Mouse (Mus musculus): ENCODE data around the gene Tmem168. TPM values are rescaled to one million over a fixed set of nuclear protein-coding genes. Genes with fewer than 3 reads are reported as not detected.

Tmem168 gene
- total RNA-seq, 1 experiment = 29.9 TPM

GRCm38 (mm10) chr6:13617110-13617509 is 9.2 kb upstream of the Tmem168 start:
- no peak overlapping the region for H3K27ac ChIP-seq (ENCODE audit: insufficient read depth, low read depth, low read length, poor library complexity, severe bottlenecking)
- in situ Hi-C loops (cut with MboI; ENCODE audit: low sequenced_read_pairs in 2 of 2, unreplicated experiment in 2 of 2) = no loop called here
- H3K36me3 ChIP-seq (ENCODE audit: control insufficient read depth, insufficient read depth, low read length, poor library complexity, severe bottlenecking) = no peaks in the 10 kb centered on the region
- DNase-seq (ENCODE audit: low read depth, low spot score) = no peak
- peaks cover 0 to 2% of the 10 kb centered on the region in 2 experiments; a peak in 1 of 4 replicates for H3K4me1 ChIP-seq (ENCODE audit: control insufficient read depth in 2 of 2, insufficient read depth in 2 of 2, low read length in 2 of 2, poor library complexity in 1 of 2)
- H3K9me3 ChIP-seq (ENCODE audit: control insufficient read depth, insufficient read depth, low read depth, low read length) = no peaks in the 10 kb centered on the region
- no peak overlapping the region for H3K4me3 ChIP-seq (ENCODE audit: insufficient read depth in 1 of 2, low read depth in 1 of 2, low read length in 2 of 2, poor library complexity in 1 of 2, severe bottlenecking in 1 of 2)
- no peak overlapping the region for H3K9ac ChIP-seq (ENCODE audit: insufficient read depth, low read depth, low read length, poor library complexity, severe bottlenecking)
- TF ChIP-seq ZC3H11A (IDR thresholded peaks at IDR 0.05; ENCODE audit: borderline replicate concordance, low read depth, low read length) = no peak
- TF ChIP-seq ZNF384 (IDR thresholded peaks at IDR 0.05; ENCODE audit: low read depth, low read length) = no peak
- no peak for TF ChIP-seq HCFC1 (IDR thresholded peaks at IDR 0.05; ENCODE audit: borderline replicate concordance, insufficient read depth, low read length)
- no peak for TF ChIP-seq MAFK (IDR thresholded peaks at IDR 0.05; ENCODE audit: insufficient read depth, low read depth, low read length)
- TF ChIP-seq CHD2 (IDR thresholded peaks at IDR 0.05; ENCODE audit: low read depth, low read length) = no peak

DNA sequence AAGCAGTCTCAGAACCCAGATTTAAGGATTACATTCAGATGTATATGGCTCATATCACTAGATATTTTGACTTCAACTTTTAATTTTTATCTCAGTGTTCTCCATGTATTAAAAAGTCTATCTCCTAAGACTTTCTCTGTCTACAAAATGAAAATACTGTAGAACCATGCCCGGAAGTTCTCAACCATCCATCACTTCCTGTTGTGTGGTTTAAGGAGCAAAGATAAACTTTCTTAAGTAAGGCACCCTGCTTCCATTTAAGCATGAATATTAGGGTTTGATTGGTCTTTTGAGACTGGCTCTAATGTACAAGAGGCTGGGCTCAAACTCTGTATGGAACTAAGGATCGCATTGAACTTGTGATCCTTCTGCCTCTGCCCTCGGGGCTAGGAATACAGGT is 6.7 kb upstream of the Tmem168 start:
- Histone ChIP-seq H3K4me1 (ENCODE audit: control insufficient read depth in 2 of 2, insufficient read depth in 2 of 2, low read length in 2 of 2, poor library complexity in 1 of 2) (peaks cover 0 to 2% of the 10 kb centered on the region in 2 experiments; a peak in 1 of 4 replicates), H3K36me3 (ENCODE audit: control insufficient read depth, insufficient read depth, low read length, poor library complexity, severe bottlenecking) (no peaks in the 10 kb centered on the region), H3K9ac (ENCODE audit: insufficient read depth, low read depth, low read length, poor library complexity, severe bottlenecking) (no peak overlapping the region), H3K27ac (ENCODE audit: insufficient read depth, low read depth, low read length, poor library complexity, severe bottlenecking) (no peak overlapping the region), H3K4me3 (ENCODE audit: insufficient read depth in 1 of 2, low read depth in 1 of 2, low read length in 2 of 2, poor library complexity in 1 of 2, severe bottlenecking in 1 of 2) (no peak overlapping the region), H3K9me3 (ENCODE audit: control insufficient read depth, insufficient read depth, low read depth, low read length) (no peaks in the 10 kb centered on the region)
- TF ChIP-seq MAFK (IDR thresholded peaks at IDR 0.05; ENCODE audit: insufficient read depth, low read depth, low read length) = no peak
- no peak for TF ChIP-seq CHD2 (IDR thresholded peaks at IDR 0.05; ENCODE audit: low read depth, low read length)
- TF ChIP-seq HCFC1 (IDR thresholded peaks at IDR 0.05; ENCODE audit: borderline replicate concordance, insufficient read depth, low read length) = no peak
- TF ChIP-seq ZC3H11A (IDR thresholded peaks at IDR 0.05; ENCODE audit: borderline replicate concordance, low read depth, low read length) = no peak
- TF ChIP-seq ZNF384 (IDR thresholded peaks at IDR 0.05; ENCODE audit: low read depth, low read length) = no peak
- in situ Hi-C loops (cut with MboI; ENCODE audit: low sequenced_read_pairs in 2 of 2, unreplicated experiment in 2 of 2) = no loop called here
- no peak for DNase-seq (ENCODE audit: low read depth, low spot score)

DNA sequence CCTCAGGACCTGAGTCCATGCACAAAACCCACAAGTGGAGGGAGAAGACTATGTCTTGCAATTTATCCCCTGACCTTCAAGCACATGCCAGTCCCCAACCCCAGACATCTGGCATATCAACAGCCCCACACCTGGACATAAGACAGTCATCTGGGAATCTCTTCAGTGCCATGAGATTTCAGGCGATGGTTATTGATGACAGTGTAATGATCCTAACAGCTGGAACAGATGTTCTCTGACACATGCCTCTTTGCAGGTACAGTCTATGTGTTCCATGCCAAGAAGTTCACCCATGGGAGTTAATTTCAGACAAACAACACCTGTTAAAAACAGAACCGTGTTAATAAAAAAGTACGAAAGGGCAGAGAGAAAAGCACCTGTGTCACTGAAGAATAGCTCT is 5.8 kb upstream of the Tmem168 start:
- TF ChIP-seq MAFK (IDR thresholded peaks at IDR 0.05; ENCODE audit: insufficient read depth, low read depth, low read length) (no peak), ZC3H11A (IDR thresholded peaks at IDR 0.05; ENCODE audit: borderline replicate concordance, low read depth, low read length) (no peak), ZNF384 (IDR thresholded peaks at IDR 0.05; ENCODE audit: low read depth, low read length) (no peak), HCFC1 (IDR thresholded peaks at IDR 0.05; ENCODE audit: borderline replicate concordance, insufficient read depth, low read length) (no peak), CHD2 (IDR thresholded peaks at IDR 0.05; ENCODE audit: low read depth, low read length) (no peak)
- Histone ChIP-seq H3K27ac (ENCODE audit: insufficient read depth, low read depth, low read length, poor library complexity, severe bottlenecking) (no peak overlapping the region), H3K4me3 (ENCODE audit: insufficient read depth in 1 of 2, low read depth in 1 of 2, low read length in 2 of 2, poor library complexity in 1 of 2, severe bottlenecking in 1 of 2) (no peak overlapping the region), H3K36me3 (ENCODE audit: control insufficient read depth, insufficient read depth, low read length, poor library complexity, severe bottlenecking) (no peaks in the 10 kb centered on the region), H3K9me3 (ENCODE audit: control insufficient read depth, insufficient read depth, low read depth, low read length) (no peaks in the 10 kb centered on the region), H3K9ac (ENCODE audit: insufficient read depth, low read depth, low read length, poor library complexity, severe bottlenecking) (no peak overlapping the region), H3K4me1 (ENCODE audit: control insufficient read depth in 2 of 2, insufficient read depth in 2 of 2, low read length in 2 of 2, poor library complexity in 1 of 2) (peaks cover 0 to 2% of the 10 kb centered on the region in 2 experiments; a peak in 1 of 4 replicates)
- no peak for DNase-seq (ENCODE audit: low read depth, low spot score)
- in situ Hi-C loops (cut with MboI; ENCODE audit: low sequenced_read_pairs in 2 of 2, unreplicated experiment in 2 of 2) = no loop called here

DNA sequence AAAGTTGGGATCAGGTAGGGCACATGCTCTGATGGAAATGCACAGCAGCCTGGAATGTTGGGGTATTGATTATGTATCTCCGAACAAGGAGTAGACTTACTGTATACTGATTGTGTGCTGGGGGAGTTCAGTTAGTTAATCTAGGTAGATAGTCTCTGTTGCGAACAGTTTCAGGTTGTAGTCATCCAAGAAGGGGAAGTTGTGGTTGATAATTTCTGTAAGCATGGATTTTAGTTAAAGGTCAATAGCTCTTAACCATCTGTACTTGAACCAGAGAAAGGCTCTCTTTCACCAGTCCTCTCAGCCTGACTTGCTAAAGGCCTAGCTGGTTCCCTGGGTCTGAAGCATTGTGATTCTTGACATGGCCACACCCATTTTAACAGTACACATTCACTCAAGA is 3.0 kb upstream of the Tmem168 start:
- H3K4me3 ChIP-seq (ENCODE audit: insufficient read depth in 1 of 2, low read depth in 1 of 2, low read length in 2 of 2, poor library complexity in 1 of 2, severe bottlenecking in 1 of 2) = no peak overlapping the region
- H3K9me3 ChIP-seq (ENCODE audit: control insufficient read depth, insufficient read depth, low read depth, low read length) = no peaks in the 10 kb centered on the region
- DNase-seq (ENCODE audit: low read depth, low spot score) = no peak
- in situ Hi-C loops (cut with MboI; ENCODE audit: low sequenced_read_pairs in 2 of 2, unreplicated experiment in 2 of 2) = no loop called here
- H3K36me3 ChIP-seq (ENCODE audit: control insufficient read depth, insufficient read depth, low read length, poor library complexity, severe bottlenecking) = no peaks in the 10 kb centered on the region
- TF ChIP-seq HCFC1 (IDR thresholded peaks at IDR 0.05; ENCODE audit: borderline replicate concordance, insufficient read depth, low read length) (no peak), CHD2 (IDR thresholded peaks at IDR 0.05; ENCODE audit: low read depth, low read length) (no peak), ZNF384 (IDR thresholded peaks at IDR 0.05; ENCODE audit: low read depth, low read length) (no peak), ZC3H11A (IDR thresholded peaks at IDR 0.05; ENCODE audit: borderline replicate concordance, low read depth, low read length) (no peak), MAFK (IDR thresholded peaks at IDR 0.05; ENCODE audit: insufficient read depth, low read depth, low read length) (no peak)
- no peak overlapping the region; the same call in 1 of the 2 replicates for H3K9ac ChIP-seq (ENCODE audit: insufficient read depth, low read depth, low read length, poor library complexity, severe bottlenecking)
- H3K4me1 ChIP-seq (ENCODE audit: control insufficient read depth in 2 of 2, insufficient read depth in 2 of 2, low read length in 2 of 2, poor library complexity in 1 of 2) = peaks cover 2 to 5% of the 10 kb centered on the region in 2 experiments; a peak in 2 of 4 replicates
- H3K27ac ChIP-seq (ENCODE audit: insufficient read depth, low read depth, low read length, poor library complexity, severe bottlenecking) = no peak overlapping the region

Measured in ES-E14 (cell line).